Mouse (Mus musculus) ES-CJ7 (cell line): ENCODE data around the gene Noa1.

ENCODE experiments used
- DNase-seq: peaks from one replicate; pipeline ENCODE4 v3.0.0; 2011; ENCODE audit warnings: low read depth, low spot score

The Noa1 gene

DNA sequence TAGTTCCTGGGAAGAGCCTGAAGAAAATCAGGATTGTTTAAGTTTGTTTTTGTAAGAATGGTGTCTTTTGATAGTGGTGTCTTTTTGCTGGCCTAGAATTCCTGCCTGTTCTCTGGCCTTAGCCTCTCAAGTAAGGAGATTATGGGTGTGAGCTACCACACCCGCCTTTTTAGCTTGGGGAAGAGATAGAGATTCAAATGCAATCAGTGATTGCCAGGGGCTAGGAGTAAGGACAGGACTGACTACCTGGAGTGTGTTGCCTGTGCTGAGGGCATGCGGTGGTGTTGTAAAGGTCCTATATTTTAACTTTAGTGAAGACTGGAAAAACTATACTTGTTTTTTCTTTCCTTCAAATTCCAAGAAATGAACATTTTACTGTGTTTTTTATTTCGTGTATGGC lies 55.5 kb downstream of the Noa1 start:
- peak; percentile 65 for DNase-seq

DNA sequence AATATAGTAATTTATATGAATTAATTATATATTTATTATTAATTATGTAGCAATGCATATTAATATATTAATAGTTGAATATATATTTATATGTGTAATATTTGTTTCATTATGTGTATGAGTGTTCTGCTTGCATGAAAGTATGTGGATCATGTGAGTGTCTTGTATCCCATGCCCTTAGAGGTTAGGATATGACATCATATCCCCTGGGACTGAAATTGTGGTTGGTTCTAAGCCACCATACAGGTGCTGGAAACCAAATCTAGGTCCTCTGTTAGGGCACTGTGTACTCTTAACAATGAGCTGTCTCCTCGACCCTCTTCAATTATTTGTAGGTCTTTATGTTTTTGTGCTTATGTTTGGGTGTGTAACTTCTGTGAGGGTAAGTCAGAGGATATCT lies 56.7 kb downstream of the Noa1 start:
- no peak for DNase-seq

DNA sequence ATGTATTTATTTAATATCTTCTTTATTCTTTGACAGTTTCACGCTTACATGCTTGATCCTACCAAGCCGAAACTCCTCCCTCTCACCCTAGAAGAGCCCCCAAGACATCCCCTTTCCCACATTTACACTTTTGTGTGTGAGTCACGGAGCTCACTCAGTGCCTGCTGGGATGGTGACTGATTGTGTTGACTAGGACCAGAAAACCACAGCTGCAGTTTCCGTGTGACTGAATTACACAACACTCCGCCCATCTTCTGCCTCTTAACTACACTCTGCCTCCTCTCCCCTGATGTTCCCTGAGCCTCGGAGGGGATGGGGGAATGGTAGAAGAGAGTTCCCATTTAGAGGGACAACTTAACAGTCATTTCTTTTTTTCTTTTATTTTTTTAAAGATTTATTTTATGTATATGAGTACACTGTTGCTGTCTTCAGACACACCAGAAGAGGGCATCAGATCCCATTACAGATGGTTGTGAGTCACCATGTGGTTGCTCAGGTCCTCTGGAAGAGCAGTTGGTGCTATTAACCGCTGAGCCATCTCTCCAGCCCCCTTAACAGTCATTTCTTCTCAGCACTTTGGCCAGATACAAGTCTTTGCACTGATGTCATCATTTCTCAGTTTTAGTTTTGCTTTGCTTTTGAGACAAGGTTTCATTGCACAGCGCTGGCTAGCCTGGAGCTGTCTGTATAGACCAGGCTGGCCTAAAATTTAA lies 57.6 kb downstream of the Noa1 start:
- no peak for DNase-seq

DNA sequence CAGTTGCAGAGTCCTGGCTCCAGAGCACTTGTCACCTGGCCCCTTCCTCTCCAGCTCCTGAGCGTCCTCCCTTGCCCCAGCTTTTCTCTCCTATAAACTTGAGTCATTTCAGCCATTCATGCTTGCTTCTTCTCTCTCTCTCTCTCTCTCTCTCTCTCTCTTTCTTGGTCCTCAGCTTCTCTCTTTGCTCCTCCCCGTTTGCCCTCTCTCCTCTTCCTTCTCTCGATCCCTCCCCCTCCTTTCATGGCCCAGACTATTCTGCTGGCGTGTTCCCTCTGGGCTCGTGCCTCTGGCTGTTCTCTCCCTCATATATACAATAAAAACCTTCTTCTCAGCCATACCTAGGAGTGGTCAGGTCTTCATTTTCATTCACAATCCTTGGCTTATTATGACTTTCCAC lies 58.2 kb downstream of the Noa1 start:
- DNase-seq, result no peak

DNA sequence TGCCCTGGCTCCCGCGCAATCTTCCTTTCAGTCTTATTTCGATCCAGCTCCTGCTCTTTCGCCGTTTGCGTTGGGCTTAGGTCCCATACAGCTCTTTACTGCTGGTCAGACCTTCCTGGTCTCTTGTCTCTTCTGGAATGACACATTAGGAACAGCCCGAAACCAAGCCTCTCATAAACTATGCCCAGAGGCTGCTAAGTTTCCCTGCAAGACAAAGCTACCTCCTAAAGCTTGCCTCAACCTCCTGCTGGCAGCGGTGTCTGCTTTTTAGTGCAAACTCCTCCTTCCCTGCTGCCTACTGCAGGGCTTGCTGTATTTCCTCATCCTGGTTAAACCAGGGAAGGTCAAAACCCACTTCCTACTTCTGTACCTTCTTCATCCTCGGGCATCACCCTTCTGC lies 59.8 kb downstream of the Noa1 start:
- no peak for DNase-seq

DNA sequence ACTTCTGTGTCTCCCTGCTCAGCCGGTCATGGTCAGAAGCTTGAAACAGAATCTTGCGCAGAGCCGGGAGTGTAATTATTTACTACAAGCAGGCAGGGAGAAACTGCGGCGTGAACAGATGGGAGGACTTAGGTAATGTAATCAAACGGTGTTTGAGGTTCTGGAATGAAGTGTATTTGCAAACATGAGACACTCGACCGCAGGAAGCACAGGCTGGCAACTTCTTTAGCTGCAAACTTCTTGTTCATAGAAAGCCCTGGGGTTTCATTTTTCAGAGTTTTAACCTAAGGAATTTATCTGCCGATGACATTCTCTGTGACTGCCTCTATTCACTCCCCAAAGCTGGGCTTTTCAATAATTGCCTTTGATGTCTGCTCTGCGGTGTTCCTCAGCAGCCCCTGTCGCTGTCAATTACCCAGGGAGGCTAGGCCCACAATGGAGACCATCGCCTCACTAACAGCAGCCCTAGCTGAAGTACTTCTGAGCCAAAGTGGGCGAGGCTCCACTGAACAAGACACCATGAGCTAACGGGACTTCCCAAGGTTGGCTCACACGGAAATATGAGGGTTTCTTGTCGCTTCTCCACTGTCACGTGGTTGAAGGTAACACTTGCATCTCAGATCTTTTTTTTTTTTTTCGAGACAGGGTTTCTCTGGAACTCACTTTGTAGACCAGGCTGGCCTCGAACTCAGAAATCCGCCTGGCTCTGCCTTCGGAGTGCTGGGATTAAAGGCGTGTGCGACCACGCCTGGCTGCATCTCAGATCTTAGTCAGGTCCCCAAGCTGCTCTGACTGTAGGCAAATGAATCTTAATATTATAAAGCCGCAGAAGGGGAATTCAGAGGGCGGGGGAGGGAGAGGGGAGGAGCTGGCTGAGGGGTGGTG lies 63.9 kb downstream of the Noa1 start:
- DNase-seq, result peak; percentile 61

DNA sequence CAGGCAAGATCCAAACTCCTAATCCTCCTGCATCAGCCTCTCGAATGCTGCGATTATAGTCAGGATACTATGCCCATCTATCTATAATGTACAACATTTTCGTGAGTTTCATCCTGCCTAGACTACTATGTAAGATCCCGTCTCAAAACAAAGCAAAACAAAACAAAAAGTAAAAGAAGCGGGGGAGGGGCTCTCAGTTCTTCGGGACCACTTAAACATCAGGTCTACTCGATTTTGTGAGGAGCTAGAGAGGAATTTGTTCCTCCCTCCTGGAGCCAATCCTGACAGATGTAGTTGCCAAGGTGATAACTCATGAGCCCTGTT lies 64.5 kb downstream of the Noa1 start:
- no peak for DNase-seq

DNA sequence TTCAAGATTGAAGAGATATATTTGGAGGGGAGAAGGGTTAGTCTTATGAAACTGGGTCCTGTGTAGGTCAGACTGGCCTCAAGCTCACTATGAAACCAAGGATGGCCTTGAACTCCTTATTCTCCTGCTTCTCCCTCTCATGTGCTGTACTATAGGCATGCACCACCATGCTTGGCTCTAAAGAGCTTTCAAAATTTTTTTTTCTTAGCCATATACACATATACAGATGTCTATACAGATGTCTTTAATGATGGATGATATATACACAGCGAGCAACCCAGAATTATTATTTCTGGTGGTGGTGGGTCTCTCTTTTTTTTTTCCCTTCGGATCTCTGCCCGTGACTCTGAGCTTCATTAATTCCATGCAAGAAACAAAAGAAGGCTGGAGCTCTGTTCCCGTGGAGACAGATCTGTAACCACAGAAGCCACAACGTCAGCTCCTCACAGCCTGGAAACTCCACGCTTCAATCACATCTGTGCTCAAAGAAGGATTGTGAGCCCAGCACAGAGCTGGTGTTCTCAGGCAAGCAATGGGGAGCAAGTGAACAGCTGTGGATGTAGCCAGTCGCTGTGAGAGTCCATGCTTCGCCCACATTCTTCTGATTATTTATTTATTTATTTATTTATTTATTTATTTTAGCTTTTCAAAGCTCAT lies 65.4 kb downstream of the Noa1 start:
- DNase-seq, result no peak
